Mouse (Mus musculus) C2C12 (cell line): Measurements from ENCODE around the gene Gab1.

ENCODE experiments used
- CTCF ChIP-seq: IDR thresholded peaks from one replicate; pipeline ENCODE4 v1.5.1; 2011; ENCODE audit not compliant: control insufficient read depth, insufficient read depth, insufficient read length
- MAX ChIP-seq: IDR thresholded peaks from one replicate; pipeline ENCODE4 v1.6.1; 2011; ENCODE audit warnings: mild to moderate bottlenecking, control low read depth
- USF1 ChIP-seq: IDR thresholded peaks from one replicate; pipeline ENCODE4 v1.6.1; 2011; ENCODE audit warnings: low read depth, mild to moderate bottlenecking, control low read depth, moderate library complexity

DNA sequence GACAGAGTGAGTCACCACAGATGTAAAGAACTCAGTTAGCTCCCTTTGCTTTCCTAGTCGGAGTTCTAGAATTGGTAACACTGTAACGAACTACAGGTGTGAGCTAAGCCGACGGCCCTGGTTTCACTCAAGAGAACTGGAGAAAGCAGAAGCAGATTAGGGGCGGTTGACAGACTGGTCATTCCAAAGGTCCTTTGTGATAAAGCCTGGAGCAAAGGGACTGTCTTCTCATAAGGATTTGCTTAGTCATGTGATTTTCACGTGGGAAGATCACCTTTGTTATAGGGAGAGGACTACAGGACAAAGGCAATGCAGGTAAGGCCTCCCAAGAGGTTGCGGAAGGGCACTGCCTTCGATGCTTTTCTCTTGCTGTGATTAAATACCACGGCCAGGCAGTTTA is 22.0 kb upstream of the Gab1 start:
- no peak for TF ChIP-seq MAX
- TF ChIP-seq CTCF = no peak
- TF ChIP-seq USF1 = no peak
